Mouse (Mus musculus) CH12.LX (cell line): ENCODE data around the gene Olfr221.

ENCODE experiments used
- CTCF ChIP-seq, 2 experiments: IDR thresholded peaks in 1 of 2; conservative IDR thresholded peaks in 1 of 2; 2 replicates each; pipeline ENCODE4 v1.5.1; 2011 to 2012; ENCODE audit warnings: low read depth in 2 of 2, low read length in 2 of 2, improper control_type of control experiment in 1 of 2, inconsistent platforms in 1 of 2, mild to moderate bottlenecking in 1 of 2, moderate library complexity in 1 of 2
- EP300 ChIP-seq: IDR thresholded peaks from 2 replicates; pipeline ENCODE4 v1.6.1; 2011; ENCODE audit warnings: low read length, improper control_type of control experiment
- ETS1 ChIP-seq: conservative IDR thresholded peaks from 2 replicates; pipeline ENCODE4 v1.6.1; 2012; ENCODE audit warnings: low read depth, mild to moderate bottlenecking, inconsistent platforms, low read length, improper control_type of control experiment, moderate library complexity
- JUN ChIP-seq: IDR thresholded peaks from 2 replicates; pipeline ENCODE4 v1.6.1; 2011; ENCODE audit warnings: low read depth, mild to moderate bottlenecking, low read length, improper control_type of control experiment, moderate library complexity; ENCODE audit not compliant: insufficient read depth
- KAT2A ChIP-seq: IDR thresholded peaks from 2 replicates; pipeline ENCODE4 v1.6.1; 2012; ENCODE audit warnings: low read length, improper control_type of control experiment, inconsistent platforms; ENCODE audit not compliant: insufficient replicate concordance
- MAFK ChIP-seq: IDR thresholded peaks from 2 replicates; pipeline ENCODE4 v1.6.1; 2011; ENCODE audit warnings: low read length, improper control_type of control experiment; ENCODE audit not compliant: insufficient replicate concordance
- NRF1 ChIP-seq: IDR thresholded peaks from 2 replicates; pipeline ENCODE4 v1.6.1; 2014; ENCODE audit warnings: low read depth, mild to moderate bottlenecking, inconsistent platforms, low read length, improper control_type of control experiment, moderate library complexity
- PAX5 ChIP-seq: IDR thresholded peaks from 2 replicates; pipeline ENCODE4 v1.6.1; 2012; ENCODE audit warnings: low read length, inconsistent platforms, mixed read lengths
- POLR2A ChIP-seq: IDR thresholded peaks from 2 replicates; pipeline ENCODE4 v1.6.1; 2011; ENCODE audit warnings: low read depth, mild to moderate bottlenecking, improper control_type of control experiment, low read length
- POLR2AphosphoS2 ChIP-seq: IDR thresholded peaks from 2 replicates; pipeline ENCODE4 v1.6.1; 2011; ENCODE audit warnings: low read depth, low read length, improper control_type of control experiment
- RCOR1 ChIP-seq: conservative IDR thresholded peaks from 2 replicates; pipeline ENCODE4 v1.6.1; 2012; ENCODE audit warnings: low read depth, mild to moderate bottlenecking, inconsistent platforms, low read length, improper control_type of control experiment
- USF1 ChIP-seq: IDR thresholded peaks from 2 replicates; pipeline ENCODE4 v1.6.1; 2014; ENCODE audit warnings: low read depth, mild to moderate bottlenecking, inconsistent platforms, low read length, improper control_type of control experiment
- ZNF384 ChIP-seq: IDR thresholded peaks from 2 replicates; pipeline ENCODE4 v1.6.1; 2012; ENCODE audit warnings: low read depth, low read length, improper control_type of control experiment, inconsistent platforms

DNA sequence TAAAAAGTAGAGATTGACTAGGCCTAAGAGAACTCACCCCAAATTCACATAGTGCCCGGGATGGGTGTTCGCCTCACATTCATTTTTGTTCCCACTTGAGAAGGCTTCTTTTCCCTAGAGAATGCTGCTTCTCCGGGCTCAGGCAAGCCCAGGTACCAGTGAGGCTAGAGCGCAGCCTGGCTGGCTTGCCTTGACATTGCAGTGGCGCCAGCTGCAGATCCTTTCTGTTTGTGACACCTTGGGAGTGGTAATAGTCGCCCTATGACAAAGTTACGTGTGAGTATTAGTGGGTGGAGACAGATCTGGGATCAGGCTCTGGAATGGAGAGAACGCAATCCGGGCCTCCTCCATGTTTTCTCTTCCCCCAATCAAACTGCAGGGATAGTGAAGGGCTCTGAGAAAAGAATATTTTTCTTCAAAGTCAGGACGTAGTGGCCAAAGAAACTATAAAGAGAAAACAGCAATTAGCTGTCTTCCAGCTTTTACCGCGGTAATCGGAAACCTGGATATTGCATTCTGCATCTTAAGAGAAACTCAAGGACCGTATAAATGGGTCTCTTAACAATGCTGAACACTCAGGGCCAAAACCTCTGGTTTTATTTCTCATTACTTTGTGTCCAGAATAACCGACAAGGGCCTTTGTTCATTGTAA, 21.6 kb downstream of the Olfr221 start, which contains the start of gene Zfp219:
- peak in 1 of 2 experiments; percentile 83; a peak in 2 of 4 replicates for TF ChIP-seq CTCF (conservative IDR thresholded peaks at IDR 0.05 in 1 of 2, IDR thresholded peaks at IDR 0.05 in 1 of 2; ENCODE audit: low read depth in 2 of 2, low read length in 2 of 2)
- TF ChIP-seq USF1, result no peak
- no peak for TF ChIP-seq ZNF384
- no peak for TF ChIP-seq JUN
- TF ChIP-seq KAT2A, result no peak
- TF ChIP-seq EP300, result no peak
- no peak for TF ChIP-seq NRF1
- no peak for TF ChIP-seq MAFK
- peak; percentile 72 for TF ChIP-seq POLR2A
- peak; percentile 28; the same call in 1 of the 2 replicates for TF ChIP-seq ETS1
- TF ChIP-seq POLR2AphosphoS2, result no peak
- TF ChIP-seq PAX5, result no peak
- no peak for TF ChIP-seq RCOR1
